Mouse (Mus musculus): ENCODE measurements around the gene 1110032F04Rik. TPM values are rescaled to one million over a fixed set of nuclear protein-coding genes. Genes with fewer than 3 reads are reported as not detected.

Gene 1110032F04Rik
- total RNA-seq (2023): 1.3 TPM

GRCm38 (mm10) chr3:68869211-68869690 is at the start of gene 1110032F04Rik:
Gene 1110032F04Rik (plus strand): TSS chr3:68869586.

Other genes starting within 250 kb of the 1110032F04Rik start
- 3.0 TPM for gene Il12a, start 178.9 kb upstream of the 1110032F04Rik start, total RNA-seq (2023)
- gene Ift80, start 135.0 kb downstream of the 1110032F04Rik start, total RNA-seq (2023): 88.8 TPM
- 360 TPM for gene Smc4, start 135.2 kb downstream of the 1110032F04Rik start, total RNA-seq (2023)
- gene Trim59, start 175.2 kb downstream of the 1110032F04Rik start, total RNA-seq (2023): 67.6 TPM